Mouse (Mus musculus): ENCODE measurements around the gene Tmc8. TPM values are rescaled to one million over a fixed set of nuclear protein-coding genes. Genes with fewer than 3 reads are reported as not detected.

Gene Tmc8
- 10 to 100 TPM; 41.3 to 45.7 TPM for total RNA-seq (2023)

DNA sequence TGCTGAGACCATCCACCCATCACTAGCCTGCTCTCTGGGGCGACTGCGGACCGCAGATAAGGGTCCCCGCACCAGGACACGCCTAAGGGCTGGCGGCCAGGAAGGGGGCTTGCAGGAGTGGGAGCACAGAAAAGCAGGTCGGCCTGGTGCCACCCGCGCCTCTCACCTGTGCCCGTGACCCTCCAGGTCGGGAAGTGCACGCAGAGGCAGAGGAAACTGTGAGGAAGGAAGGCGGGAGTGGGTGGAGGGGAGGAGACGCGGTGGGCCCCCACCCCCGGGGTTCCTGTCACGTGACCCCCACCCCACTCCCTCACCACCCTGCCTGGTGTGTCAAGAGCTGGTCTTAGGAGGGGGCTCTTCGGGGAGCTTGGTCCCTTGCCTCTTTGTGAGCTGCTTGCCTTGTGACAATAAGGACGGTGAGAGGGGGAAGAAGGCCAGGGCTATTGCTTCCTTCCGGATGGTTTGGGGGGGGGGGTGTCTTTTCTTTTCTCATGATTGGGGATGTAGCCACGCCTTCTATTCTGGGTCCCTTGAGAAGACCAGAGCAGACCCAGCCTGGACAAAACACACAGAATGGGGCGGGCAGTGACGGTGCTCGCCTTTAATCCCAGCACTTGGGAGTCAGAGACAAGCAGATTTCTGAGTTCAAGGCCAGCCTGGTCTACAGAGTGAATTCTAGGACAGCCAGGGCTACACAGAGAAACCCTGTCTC lies at the start of gene Tmc8, which contains the start of gene Tmc6:
Gene Tmc8 (plus strand): TSS at position 84 of the 712 bp plus-strand sequence.
Gene Tmc6 (minus strand): TSS at position 206 of the 712 bp plus-strand sequence.

GRCm38 (mm10) chr11:117797511-117798159 lies 15.8 kb downstream of the Tmc8 start, which contains the start of gene 6030468B19Rik:
TSS of gene 6030468B19Rik (plus strand) at chr11:117797660.

GRCm38 (mm10) chr11:117809407-117810311 lies 27.8 kb downstream of the Tmc8 start, which contains the start of the genes Gm20708 and Syngr2:
TSS of gene Gm20708 (plus strand) at chr11:117809668.
TSS of gene Syngr2 (plus strand) at chr11:117809668.

GRCm38 (mm10) chr11:117825333-117826101 lies 43.6 kb downstream of the Tmc8 start, which contains the start of the genes Afmid and Tk1:
TSS of gene Afmid (plus strand) at chr11:117825924.
TSS of gene Tk1 (minus strand) at chr11:117826092.

Other genes with a start within 250 kb of the Tmc8 start
- gene Tnrc6c, start 127.8 kb upstream of the Tmc8 start, total RNA-seq (2023) = 10 to 100 TPM; 35.3 to 36.0 TPM
- gene Tmc6, start 122 bp downstream of the Tmc8 start, total RNA-seq (2023) = 100 to 1,000 TPM; 102 to 134 TPM
- gene 6030468B19Rik, start 15.6 kb downstream of the Tmc8 start, total RNA-seq (2023) = 1 to 10 TPM in 1 of 2 experiments, not detected in 1; 1.4 TPM
- gene Gm20708, start 27.6 kb downstream of the Tmc8 start, total RNA-seq (2023) = 1 to 10 TPM in 1 of 2 experiments, under 1 TPM in 1; 0.60 to 2.2 TPM
- gene Syngr2, start 27.6 kb downstream of the Tmc8 start, total RNA-seq (2023) = 100 to 1,000 TPM in 1 of 2 experiments, 10 to 100 TPM in 1; 97.8 to 110 TPM
- gene Afmid, start 43.8 kb downstream of the Tmc8 start, total RNA-seq (2023) = 1 to 10 TPM; 3.5 to 4.6 TPM
- gene Tk1, start 44.0 kb downstream of the Tmc8 start, total RNA-seq (2023) = 10 to 100 TPM; 65.5 to 67.7 TPM
- gene Birc5, start 67.2 kb downstream of the Tmc8 start, total RNA-seq (2023) = 10 to 100 TPM; 70.2 to 73.7 TPM
- not detected for gene Tmem235, start 78.7 kb downstream of the Tmc8 start, total RNA-seq (2023)
- under 1 TPM in 1 of 2 experiments, not detected in 1; 0.51 TPM for gene Tha1, start 91.4 kb downstream of the Tmc8 start, total RNA-seq (2023)
- 10 to 100 TPM; 28.6 to 40.3 TPM for gene Socs3, start 188.0 kb downstream of the Tmc8 start, total RNA-seq (2023)
- 10 to 100 TPM; 85.9 to 87.7 TPM for gene Pgs1, start 204.2 kb downstream of the Tmc8 start, total RNA-seq (2023)